Mouse (Mus musculus) cerebellum, postnatal 36 days (tissue): ENCODE results near the gene Cd83.

ENCODE experiments used
- DNase-seq, 2 experiments: peaks; one replicate each; pipeline ENCODE4 v3.0.0; 2021 to 2022; ENCODE audit warnings: mixed read lengths in 2 of 2

Cd83 gene

GRCm38 (mm10) chr13:43784725-43785711 is at the start of gene Cd83:
TSS of gene Cd83 (plus strand) at chr13:43784775.
- peak; percentile 66 to 67 for DNase-seq

- peak; percentile 85 for DNase-seq
Observed at GRCm38 (mm10) chr13:43739598-43740275, 44.8 kb upstream of the Cd83 start.

GRCm38 (mm10) chr13:43740276-43740608 is 44.3 kb upstream of the Cd83 start:
- no peak for DNase-seq

GRCm38 (mm10) chr13:43742677-43743076 is 41.9 kb upstream of the Cd83 start:
- DNase-seq: no peak

GRCm38 (mm10) chr13:43744259-43744658 is 40.3 kb upstream of the Cd83 start:
- DNase-seq: no peak

- no peak for DNase-seq
Observed at GRCm38 (mm10) chr13:43750301-43750700, 34.3 kb upstream of the Cd83 start.

- no peak for DNase-seq
Observed at GRCm38 (mm10) chr13:43750966-43751365, 33.6 kb upstream of the Cd83 start.

- no peak for DNase-seq
Observed at GRCm38 (mm10) chr13:43752407-43752806, 32.2 kb upstream of the Cd83 start.

- DNase-seq: no peak
Observed at GRCm38 (mm10) chr13:43753652-43754051, 30.9 kb upstream of the Cd83 start.

GRCm38 (mm10) chr13:43754455-43755128 is 30.0 kb upstream of the Cd83 start:
- DNase-seq: no peak

GRCm38 (mm10) chr13:43755573-43755972 is 29.0 kb upstream of the Cd83 start:
- DNase-seq: no peak

- DNase-seq: no peak
Observed at GRCm38 (mm10) chr13:43761156-43761855, 23.3 kb upstream of the Cd83 start.

GRCm38 (mm10) chr13:43762901-43763300 is 21.7 kb upstream of the Cd83 start:
- DNase-seq: no peak

GRCm38 (mm10) chr13:43763301-43763994 is 21.1 kb upstream of the Cd83 start:
- no peak for DNase-seq

GRCm38 (mm10) chr13:43763995-43764579 is 20.5 kb upstream of the Cd83 start:
- peak; percentile 84 to 88 for DNase-seq

GRCm38 (mm10) chr13:43765293-43765814 is 19.2 kb upstream of the Cd83 start:
- no peak for DNase-seq

GRCm38 (mm10) chr13:43766786-43767680 is 17.5 kb upstream of the Cd83 start:
- DNase-seq: no peak

- no peak for DNase-seq
Observed at GRCm38 (mm10) chr13:43773020-43773419, 11.6 kb upstream of the Cd83 start.

GRCm38 (mm10) chr13:43773965-43774566 is 10.5 kb upstream of the Cd83 start:
- peak; percentile 46 to 52 for DNase-seq
